Mouse (Mus musculus) cerebellum, adult 2 months (tissue): Measurements from ENCODE around the gene Nek9. TPM values are rescaled to one million over a fixed set of nuclear protein-coding genes. Genes with fewer than 3 reads are reported as not detected.

Source experiments
- DNase-seq, 2 experiments: peaks; one replicate each; pipeline ENCODE4 v3.0.0; 2021
- H3K27ac ChIP-seq: fragments of 200-500 bp; 2 replicates; pipeline ENCODE4 v1.5.1; 2012; ENCODE audit warnings: low read length, control low read depth, inconsistent platforms; ENCODE audit not compliant: insufficient read depth
- H3K27me3 ChIP-seq: fragments of 200-500 bp; 2 replicates; pipeline ENCODE4 v1.6.1; 2012; ENCODE audit warnings: inconsistent platforms, mild to moderate bottlenecking, low read length, moderate library complexity; ENCODE audit not compliant: control insufficient read depth, insufficient read depth
- H3K4me1 ChIP-seq: fragments of 200-500 bp; 2 replicates; pipeline ENCODE4 v1.6.1; 2011; ENCODE audit warnings: low read length; ENCODE audit not compliant: control insufficient read depth, insufficient read depth
- H3K4me3 ChIP-seq: fragments of 200-500 bp; replicated peaks from 2 replicates; pipeline ENCODE3; 2011; ENCODE audit warnings: mild to moderate bottlenecking, low read depth, low read length, control low read depth; ENCODE audit not compliant: insufficient read depth
- CTCF ChIP-seq: fragments of 200-500 bp; IDR thresholded peaks from 2 replicates; pipeline ENCODE4 v1.5.1; 2011; ENCODE audit warnings: low read depth, mild to moderate bottlenecking, control low read depth, low read length, moderate library complexity, borderline replicate concordance; ENCODE audit not compliant: insufficient read depth
- POLR2A ChIP-seq: fragments of 200-500 bp; IDR thresholded peaks from 2 replicates; pipeline ENCODE4 v1.6.1; 2011; ENCODE audit warnings: low read length, control low read depth, borderline replicate concordance; ENCODE audit not compliant: insufficient read depth
- WGBS: fragments of 180-500 bp; shearing (Covaris S2); methylation state at CpG from one replicate; pipeline ENCODE4 v1.1.7; 2018; 5-methylcytosine and 5-hydroxymethylcytosine counted together
- polyA plus RNA-seq: library from polyadenylated mRNA; depleted of rRNA; stranded (reverse); fragments of >200 nt; gene quantifications from 2 replicates; pipeline ENCODE4 v1.2.3, GENCODE M21; 2012

Gene Nek9
- polyA plus RNA-seq, 1 experiment, result 38.6 TPM

DNA sequence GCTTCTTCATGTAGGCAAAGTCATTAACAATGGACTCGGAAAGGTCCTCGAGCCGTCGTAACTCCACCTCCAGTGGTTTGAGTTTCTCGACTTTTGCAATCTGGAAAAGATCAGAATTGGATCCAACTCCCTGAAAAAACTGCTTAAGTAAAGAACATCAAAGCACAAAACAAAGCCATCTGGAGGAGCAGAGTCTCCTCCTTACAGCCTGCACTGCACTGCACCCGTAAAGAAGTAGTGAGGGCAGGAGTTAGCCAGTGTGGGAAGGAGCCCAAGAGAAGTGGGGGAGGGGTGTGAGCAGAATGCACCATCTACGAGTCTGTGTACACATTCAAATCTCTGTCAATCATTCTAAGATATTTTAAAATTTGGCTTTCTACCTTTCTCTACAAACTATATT lies 5.1 kb upstream of the Nek9 start:
- no peaks in the 10 kb centered on the region for H3K4me1 ChIP-seq
- DNase-seq, result no peak
- no peaks in the 10 kb centered on the region for H3K27me3 ChIP-seq
- H3K27ac ChIP-seq, result no peak overlapping the region
- WGBS, result 72% methylated on average over 7 of the region's 7 CpGs
- no peak for TF ChIP-seq CTCF
- no peak for TF ChIP-seq POLR2A
- H3K4me3 ChIP-seq, result no peak overlapping the region

DNA sequence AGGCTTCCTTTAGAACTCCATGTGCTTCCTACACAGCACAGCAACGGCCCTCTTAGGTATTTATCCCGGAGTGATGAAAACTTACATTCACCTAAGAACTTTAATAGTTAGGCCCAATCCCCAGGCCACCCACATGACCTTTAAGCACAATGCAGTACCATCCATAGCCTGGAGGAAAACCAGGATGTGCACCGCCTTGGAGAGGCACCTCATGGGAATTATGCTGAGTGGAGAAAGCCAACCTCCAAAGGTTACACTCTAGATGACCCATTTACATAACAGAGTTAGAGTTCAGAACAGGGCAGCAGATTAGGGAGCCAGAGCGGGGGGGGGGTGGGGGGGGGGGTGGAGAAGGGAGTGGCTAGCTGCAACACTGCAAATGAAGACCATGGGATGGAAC lies 3.1 kb upstream of the Nek9 start:
- no peak for DNase-seq
- TF ChIP-seq CTCF (no peak), POLR2A (no peak)
- Histone ChIP-seq H3K27ac (no peak overlapping the region), H3K27me3 (no peaks in the 10 kb centered on the region), H3K4me1 (no peaks in the 10 kb centered on the region), H3K4me3 (no peak overlapping the region)
- WGBS, result 60% methylated on average over 4 of the region's 4 CpGs

DNA sequence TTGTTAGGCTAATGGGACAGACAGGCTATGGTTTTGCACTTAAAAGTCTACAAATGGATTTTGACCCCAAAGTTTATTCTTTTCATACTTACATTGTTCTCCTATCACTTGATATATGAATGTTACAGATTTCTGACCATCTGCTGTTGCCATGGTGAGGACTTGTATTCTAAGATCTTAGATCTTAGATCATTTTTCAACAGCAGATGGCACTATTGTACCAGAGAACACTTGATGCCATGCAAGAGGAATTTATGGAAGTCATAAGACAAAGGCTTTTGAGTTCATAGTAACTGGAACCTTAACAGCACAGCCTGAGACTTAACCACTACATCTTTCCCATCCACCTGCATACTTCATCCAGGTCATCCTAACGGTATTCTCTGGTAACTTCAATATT lies 2.0 kb upstream of the Nek9 start:
- peak in 1 of 2 experiments; percentile 67 for DNase-seq

DNA sequence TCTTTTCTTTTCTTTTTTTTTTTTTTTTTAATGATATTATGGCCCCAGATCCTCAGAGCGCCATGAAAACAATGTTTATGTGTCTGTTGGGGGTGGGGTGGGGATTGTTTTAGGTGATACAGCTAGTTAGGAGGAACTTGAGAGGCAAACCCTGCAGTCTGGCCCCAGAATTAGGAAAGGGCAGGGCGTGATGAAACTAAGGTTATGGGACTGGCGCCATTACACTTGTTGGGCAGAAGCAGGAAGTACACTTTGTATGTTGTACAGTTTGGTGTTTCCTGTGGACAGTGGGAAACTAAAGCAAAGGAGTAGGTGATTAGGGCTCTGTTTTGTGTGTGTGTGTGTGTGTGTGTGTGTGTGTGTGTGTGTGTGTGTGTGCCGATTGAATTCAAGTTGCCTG lies 785 bp upstream of the Nek9 start:
- 52% methylated on average over 4 of the region's 4 CpGs for WGBS
- H3K27ac ChIP-seq, result no peak overlapping the region

More for the DNA sequence above, 2.0 kb upstream of the Nek9 start:
- no peak for TF ChIP-seq POLR2A
- peak; percentile 33; the same call in 1 of the 2 replicates for TF ChIP-seq CTCF
- Histone ChIP-seq H3K27me3 (no peaks in the 10 kb centered on the region), H3K27ac (no peak overlapping the region), H3K4me1 (no peaks in the 10 kb centered on the region; the same call in 1 of the 2 replicates), H3K4me3 (no peak overlapping the region)
- WGBS, result 64% methylated on average over 1 of the region's 1 CpGs

DNA sequence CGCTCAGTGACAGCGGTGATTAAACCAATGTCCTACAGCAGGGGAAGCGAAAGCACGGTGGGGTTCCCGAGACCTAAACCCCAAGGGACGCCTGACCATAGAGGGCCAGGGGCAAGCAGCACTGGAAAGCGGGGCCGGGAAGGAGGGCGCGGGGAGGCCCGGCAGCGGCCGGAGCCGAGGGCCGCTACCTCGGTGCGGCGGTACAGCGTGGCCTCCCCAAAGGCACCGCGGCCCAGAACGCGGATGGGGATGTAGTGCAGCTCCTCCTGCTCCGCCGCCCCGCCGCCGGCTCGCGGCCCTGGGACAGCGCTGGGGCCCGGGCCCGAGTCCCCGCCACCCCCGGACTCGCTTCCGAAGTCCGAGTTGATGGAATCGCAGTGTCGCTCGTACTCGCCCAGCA lies 347 bp downstream of the Nek9 start:
- peak overlapping the region; percentile 64; the same call in 1 of the 2 replicates for H3K27ac ChIP-seq
- no peak for TF ChIP-seq CTCF
- TF ChIP-seq POLR2A, result no peak
- H3K27me3 ChIP-seq, result no peaks in the 10 kb centered on the region
- WGBS, result under 1% methylated on average over 42 of the region's 42 CpGs
- peak overlapping the region; percentile 68 for H3K4me3 ChIP-seq
- DNase-seq, result no peak
- H3K4me1 ChIP-seq, result no peaks in the 10 kb centered on the region; the same call in 1 of the 2 replicates

More for the DNA sequence above, 785 bp upstream of the Nek9 start:
- no peaks in the 10 kb centered on the region; the same call in 1 of the 2 replicates for H3K4me1 ChIP-seq
- H3K27me3 ChIP-seq, result no peaks in the 10 kb centered on the region
- no peak for DNase-seq
- H3K4me3 ChIP-seq, result no peak overlapping the region
- no peak for TF ChIP-seq POLR2A

DNA sequence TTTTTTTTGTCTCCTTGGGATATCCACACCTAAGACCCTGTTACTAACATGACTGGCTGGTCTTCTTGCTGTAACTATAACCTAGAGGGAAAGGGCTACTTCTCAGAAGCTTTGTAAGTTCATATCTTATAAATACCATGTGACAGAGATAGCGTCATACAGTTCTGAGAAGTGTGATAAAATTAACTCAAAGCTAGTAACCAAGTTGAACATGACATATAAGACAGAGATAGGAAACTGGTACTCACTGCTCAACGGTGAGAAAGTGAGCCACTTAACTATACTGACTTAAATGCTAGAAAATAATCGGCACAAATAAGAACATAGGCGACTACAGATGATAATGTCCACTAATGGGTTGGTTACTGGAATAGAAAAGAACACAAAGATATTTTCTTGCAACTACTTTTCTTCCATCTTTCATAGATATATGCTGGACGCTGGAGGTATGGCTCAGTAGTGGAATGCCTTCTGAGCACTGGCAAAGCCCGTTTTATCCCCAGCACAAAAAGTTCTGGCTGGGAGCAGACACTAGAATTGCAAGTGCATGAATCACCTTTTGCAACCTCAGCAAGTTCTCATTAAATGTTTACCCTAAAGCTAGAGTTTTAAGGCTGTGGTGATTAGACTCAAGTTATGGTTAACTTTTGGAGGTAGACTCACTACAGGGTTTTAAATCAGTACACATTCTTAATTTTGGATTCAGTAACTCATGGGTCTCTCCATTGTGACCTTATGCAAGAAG lies 1.4 kb downstream of the Nek9 start:
- Histone ChIP-seq H3K4me1 (no peaks in the 10 kb centered on the region; the same call in 1 of the 2 replicates), H3K27me3 (no peaks in the 10 kb centered on the region), H3K4me3 (no peak overlapping the region), H3K27ac (no peak overlapping the region)
- no peak for DNase-seq
- 78% methylated on average over 6 of the region's 6 CpGs for WGBS
- no peak for TF ChIP-seq POLR2A
- no peak for TF ChIP-seq CTCF

DNA sequence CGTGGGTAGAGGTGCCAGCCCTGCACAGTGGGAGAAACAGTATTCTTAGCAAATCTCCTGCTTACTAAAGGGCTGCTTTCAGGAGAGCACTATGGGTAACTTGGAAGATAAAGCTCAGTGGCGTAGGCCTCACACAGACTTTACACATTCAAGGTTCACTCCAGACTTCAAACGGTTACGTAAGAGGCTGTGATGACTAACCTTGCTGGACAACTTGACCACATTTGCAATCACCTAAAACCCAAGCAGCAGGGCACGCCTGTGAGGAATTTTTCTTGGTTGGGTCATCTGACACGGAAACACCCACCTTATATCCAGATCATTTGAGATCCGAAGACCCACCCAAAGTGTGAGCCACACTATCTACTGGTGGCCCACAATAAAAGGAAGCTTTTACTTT lies 9.0 kb downstream of the Nek9 start:
- DNase-seq, result no peak
- no peaks in the 10 kb centered on the region for H3K4me1 ChIP-seq
- H3K4me3 ChIP-seq, result no peak overlapping the region
- no peak overlapping the region for H3K27ac ChIP-seq
- TF ChIP-seq POLR2A (no peak), CTCF (no peak)
- WGBS, result 81% methylated on average over 7 of the region's 7 CpGs
- no peaks in the 10 kb centered on the region for H3K27me3 ChIP-seq

DNA sequence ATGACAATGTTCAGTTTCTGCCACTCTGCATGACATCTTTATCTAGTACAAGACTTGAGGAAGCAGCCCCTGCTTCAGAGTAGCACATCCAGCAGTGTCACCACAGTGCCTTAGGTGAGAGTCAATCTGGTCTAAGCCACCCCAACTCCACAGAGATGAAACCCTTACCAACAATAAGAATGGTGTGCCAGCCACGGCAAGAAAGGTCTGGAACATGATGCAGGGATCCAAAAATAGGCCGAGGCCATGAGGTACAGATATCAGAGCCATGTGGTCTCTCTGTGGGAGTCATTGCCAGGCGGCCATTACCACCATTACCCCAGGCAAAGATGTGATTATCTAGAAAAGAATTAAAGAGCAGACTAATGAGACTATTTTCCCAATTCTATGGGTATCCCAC lies 30.5 kb downstream of the Nek9 start:
- no peak for TF ChIP-seq CTCF
- no peak for TF ChIP-seq POLR2A
- Histone ChIP-seq H3K4me1 (peaks cover 24% of the 10 kb centered on the region), H3K4me3 (no peak overlapping the region), H3K27ac (peak overlapping the region; percentile 55; the same call in 1 of the 2 replicates), H3K27me3 (no peaks in the 10 kb centered on the region)
- 10% methylated on average over 3 of the region's 3 CpGs for WGBS
- DNase-seq, result peak; percentile 64 to 77
